Mouse (Mus musculus) large intestine, adult 2 months (tissue): ENCODE results near the gene Cd55b. TPM values are rescaled to one million over a fixed set of nuclear protein-coding genes. Genes with fewer than 3 reads are reported as not detected.
A peak's percentile ranks its signal among the peaks of the same experiment; 100 is the strongest.
"Not testable (repeated sequence)": the region's sequence is repeated elsewhere in the genome, so short reads cannot be mapped to it uniquely, and the experiment has no call there.

ENCODE experiments used
- DNase-seq: peaks from one replicate; pipeline ENCODE4 v3.0.0-alpha.2; 2012; ENCODE audit warnings: low read depth, low spot score
- WGBS: fragments of 180-500 bp; shearing (Covaris S2); methylation state at CpG from one replicate; pipeline ENCODE4 v1.1.7; 2018; 5-methylcytosine and 5-hydroxymethylcytosine counted together
- polyA plus RNA-seq: library from polyadenylated mRNA; depleted of rRNA; stranded (reverse); fragments of >200 nt; gene quantifications from 2 replicates; pipeline ENCODE4 v1.2.3, GENCODE M21; 2012; rRNA removed

The Cd55b gene
- 0.14 TPM in 1 of 2 replicates, not detected in the other for polyA plus RNA-seq

DNA sequence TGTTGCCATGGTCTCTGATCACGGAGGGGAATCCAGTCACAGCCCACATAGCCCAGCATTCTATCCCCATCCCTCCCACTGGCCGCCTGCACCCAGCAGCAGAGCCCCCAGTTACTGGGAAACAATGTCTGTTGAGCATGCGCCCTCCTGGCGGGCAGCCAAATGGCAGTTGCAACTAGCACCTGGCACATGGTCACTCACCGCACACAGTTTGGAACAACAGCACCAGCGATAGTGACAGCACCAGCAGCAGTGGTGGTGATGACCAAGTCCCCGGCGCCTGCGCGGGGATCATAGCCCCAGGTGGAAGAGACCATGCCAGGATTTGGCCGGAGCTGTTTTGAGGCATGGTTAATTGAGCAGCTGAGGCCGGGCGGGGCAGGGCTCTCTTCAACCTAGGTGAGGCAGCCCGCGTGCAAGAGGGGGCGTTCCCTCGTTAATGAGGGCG is at the start of gene Cd55b:
Gene Cd55b (minus strand): TSS at position 346 of the 448 bp plus-strand sequence.
- WGBS = 31% methylated on average over 18 of the region's 18 CpGs
- peak; percentile 21 for DNase-seq

DNA sequence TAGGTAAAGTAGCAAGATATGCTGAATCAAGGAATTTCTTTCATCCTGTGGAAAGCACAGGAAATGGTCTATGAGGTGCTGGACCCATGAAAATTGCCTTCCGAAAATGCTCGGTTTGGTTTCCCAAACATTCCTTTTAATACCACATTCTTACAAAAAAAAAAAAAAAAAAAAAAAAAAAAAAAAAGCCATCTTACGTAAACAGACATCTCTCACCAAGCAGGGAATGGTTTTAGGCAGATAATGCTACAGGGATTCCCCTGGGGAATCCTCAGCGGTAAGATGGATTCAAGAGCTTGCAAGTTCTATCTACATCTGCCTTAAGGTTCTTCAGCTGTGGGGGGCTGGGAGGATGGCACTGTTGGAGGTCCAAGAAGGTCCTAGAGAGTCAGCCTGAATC is 47.3 kb upstream of the Cd55b start:
- 86% methylated on average over 4 of the region's 4 CpGs for WGBS

DNA sequence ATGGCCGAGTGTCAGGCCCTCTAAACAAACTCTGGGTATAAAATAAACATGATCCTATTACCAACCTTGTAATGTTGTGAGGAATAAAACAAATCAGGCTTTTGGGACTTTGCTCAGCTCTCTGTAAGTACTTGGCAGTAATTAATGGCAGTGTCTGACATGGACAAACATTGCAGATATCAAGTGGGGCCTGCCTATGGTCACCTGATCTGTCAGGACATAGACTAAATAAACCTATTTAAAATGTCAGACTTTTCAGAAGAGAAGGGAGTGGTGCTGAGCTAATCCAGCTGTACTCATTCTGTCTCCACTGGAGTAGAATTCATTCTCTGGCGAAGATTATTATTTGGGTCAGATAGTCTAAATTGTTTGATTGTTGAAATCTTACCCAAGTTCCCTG is 44.6 kb upstream of the Cd55b start:
- DNase-seq = no peak
- 54% methylated on average over 2 of the region's 2 CpGs for WGBS

More for the DNA sequence above, 47.3 kb upstream of the Cd55b start:
- DNase-seq = no peak

DNA sequence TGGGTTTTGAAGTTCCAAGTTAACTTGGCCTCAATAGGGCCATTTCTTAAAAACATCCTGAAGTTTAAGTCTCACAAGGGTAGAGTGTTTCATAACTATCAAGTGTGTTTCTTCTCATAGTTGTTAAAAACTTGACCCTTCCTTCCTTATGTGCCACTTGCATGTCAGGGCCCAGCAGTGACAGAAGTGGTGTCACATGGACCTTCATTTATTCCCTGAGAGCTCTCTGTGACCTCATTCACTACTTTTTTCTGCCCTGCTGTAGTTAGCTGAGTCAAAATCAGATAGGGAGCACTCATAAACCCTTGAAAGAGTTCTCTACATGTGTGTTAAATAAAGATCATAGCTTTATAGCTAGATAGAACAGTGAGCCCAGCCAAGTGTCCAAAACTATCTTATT is 41.4 kb upstream of the Cd55b start:
- no peak for DNase-seq

DNA sequence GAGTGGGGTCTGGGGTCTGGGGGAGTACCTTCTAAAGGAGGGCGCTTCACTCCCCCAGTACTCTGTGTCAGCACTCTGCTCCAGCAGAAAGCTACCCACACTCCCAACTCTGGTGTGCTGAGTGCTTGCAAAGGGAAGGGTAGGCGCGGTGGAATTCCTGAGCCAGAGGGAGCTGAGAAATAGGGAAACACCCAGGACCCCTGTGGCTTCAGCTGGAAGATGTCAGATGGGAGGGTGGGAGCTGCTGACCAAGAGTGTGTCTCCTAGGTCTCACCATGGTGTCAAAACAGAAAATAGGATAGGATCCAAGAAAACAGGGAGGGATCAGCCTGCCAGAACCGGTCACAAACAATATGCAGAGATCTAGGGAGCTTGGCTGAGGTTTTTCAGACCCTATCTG is 40.1 kb upstream of the Cd55b start:
- DNase-seq = no peak
- WGBS = 7% methylated on average over 4 of the region's 4 CpGs

DNA sequence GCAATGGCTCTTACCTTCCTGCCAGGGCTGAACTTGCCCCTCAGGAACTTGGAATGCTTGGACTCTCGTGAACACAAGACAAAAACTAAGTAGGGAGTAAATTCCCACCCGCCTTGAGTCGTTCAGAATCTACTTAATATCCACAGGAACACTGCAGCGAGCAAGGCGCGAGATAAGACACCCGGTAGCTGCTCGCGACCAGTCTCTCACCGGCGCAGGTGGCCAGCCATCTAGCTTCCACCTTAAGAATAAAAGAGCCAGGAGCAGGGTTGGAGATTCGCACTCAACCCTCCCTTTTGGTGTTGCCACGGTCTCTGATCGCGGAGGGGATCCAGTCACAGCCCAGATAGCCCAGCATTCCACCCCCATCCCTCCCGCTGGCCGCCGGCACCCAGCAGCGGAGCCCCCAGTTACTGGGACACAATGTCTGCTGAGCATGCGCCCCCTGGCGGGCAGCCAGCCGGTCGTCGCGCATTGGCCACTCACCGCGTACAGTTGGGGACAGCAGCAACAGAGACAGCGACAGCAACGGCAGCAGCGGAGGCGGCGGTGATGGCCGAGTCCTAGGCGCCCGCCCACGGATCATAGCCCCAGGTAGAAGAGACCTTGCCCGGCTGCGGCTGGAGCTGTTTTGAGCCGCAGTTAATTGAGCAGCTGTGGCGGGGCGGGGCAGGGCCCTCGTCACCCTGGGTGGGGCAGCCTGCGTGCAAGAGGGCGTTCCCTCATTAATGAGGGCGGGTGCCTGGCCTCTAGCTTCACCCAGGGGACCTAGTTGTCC is 39.5 kb upstream of the Cd55b start, which contains the start of gene Cd55:
Gene Cd55 (minus strand): TSS at position 661 of the 778 bp plus-strand sequence.
- WGBS = under 1% methylated on average over 45 of the region's 45 CpGs
- DNase-seq = peak; percentile 48

DNA sequence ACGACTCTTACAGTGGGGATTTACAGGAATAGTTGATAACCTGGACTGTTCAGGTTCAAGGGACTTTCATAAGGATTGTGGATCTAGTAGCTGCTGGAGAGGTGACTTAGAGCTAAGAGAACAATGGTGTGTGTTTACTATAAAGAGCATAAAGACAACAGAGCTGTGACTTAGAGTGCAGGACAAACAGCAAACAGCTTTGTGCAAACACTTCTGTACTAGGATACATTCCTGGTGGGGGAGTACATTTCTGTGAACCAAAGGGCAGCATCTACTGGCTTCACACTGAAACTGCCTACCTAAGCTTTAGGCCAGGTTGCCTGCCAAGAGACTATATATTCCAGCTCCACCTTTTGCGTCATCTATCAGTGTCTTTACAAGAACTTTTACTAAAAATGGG is 32.3 kb upstream of the Cd55b start:
- 90% methylated on average over 2 of the region's 2 CpGs for WGBS
- DNase-seq = no peak

DNA sequence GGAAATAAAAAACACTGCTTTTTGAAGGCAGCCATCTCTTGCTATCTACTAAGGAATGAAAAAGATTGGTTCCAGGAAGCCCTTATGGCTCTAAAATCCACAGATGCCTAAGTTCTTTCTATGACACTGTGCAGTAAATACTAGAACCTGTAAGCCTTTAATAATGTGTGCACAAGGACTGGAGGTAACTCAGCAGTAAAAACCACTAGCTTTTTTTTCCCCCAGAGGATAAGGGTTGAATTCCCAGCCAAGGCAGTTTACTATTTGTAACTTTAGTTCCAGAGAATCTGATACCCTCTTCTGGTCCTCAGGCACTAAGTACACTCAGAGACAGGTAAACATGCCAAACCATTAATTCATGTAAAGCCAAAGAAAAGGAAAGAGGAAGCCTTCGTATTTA is 20.1 kb upstream of the Cd55b start:
- not testable (repeated sequence) for DNase-seq
- WGBS = 36% methylated on average over 1 of the region's 1 CpGs

DNA sequence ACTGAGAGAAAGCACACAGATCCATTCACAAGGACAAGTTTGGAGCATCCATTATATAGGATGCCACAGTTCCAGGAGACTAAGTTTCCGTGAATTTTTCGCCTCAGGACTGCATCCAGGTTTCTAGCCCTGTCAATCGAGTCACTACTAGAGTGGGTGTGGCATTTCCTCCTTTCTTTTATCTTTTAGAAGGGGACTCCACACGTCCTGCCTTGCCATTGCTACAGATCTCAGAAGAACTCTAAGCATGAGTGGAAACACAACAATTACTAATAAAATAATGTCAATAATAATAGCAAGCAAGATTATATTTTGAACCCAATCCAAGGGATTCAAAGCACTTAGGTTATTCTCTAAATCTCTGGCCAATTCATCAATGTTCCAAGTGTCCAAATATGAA is 8.1 kb upstream of the Cd55b start:
- 76% methylated on average over 4 of the region's 4 CpGs for WGBS
- DNase-seq = no peak

DNA sequence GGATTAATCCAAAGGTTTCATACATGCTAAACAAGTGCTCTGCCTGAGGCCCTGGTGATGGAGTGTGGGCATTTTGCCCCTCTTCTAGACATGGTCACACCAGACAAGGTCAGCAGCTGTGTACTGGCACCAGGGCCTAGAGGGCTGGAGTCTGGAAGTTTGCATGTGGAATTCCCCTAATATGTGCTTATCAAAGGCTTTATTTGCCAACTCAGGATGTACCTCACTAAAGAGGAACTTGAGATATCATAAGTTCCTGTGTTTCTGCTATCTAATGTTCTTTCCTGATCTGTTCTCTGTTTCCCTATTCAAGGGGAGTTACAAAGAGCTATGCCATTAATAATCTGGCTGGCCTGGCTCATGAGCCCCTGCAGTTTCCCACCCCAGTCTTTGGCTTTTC is 5.9 kb upstream of the Cd55b start:
- not testable (repeated sequence) for DNase-seq

DNA sequence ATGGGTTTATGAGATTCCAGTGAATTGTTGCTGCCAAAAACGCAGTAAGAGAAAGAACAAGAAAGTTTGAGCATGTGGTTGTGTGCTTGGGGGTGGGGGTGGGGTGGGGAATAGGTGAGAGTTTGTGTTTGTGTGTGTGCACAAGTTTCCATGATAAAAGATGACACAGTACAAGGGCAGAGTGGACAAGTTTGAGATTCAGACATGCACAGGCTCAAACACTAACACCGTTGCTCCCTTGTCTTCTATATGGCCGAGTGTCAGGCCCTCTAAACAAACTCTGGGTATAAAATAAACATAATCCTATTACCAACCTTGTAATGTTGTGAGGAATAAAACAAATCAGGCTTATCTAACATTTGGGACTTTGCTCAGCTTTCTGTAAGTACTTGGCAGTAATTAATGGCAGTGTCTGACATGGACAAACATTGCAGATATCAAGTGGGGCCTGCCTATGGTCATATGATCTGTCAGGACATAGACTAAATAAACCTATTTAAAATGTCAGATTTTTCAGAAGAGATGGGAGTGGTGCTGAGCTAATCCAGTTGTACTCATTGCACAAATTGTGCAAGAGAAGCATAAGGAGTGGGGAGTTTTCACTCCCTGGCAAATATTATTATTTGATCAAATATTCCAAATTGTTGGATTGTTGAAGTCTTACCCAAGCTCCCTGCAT is 4.5 kb upstream of the Cd55b start:
- WGBS = 11% methylated on average over 3 of the region's 3 CpGs
- DNase-seq = not testable (repeated sequence)

DNA sequence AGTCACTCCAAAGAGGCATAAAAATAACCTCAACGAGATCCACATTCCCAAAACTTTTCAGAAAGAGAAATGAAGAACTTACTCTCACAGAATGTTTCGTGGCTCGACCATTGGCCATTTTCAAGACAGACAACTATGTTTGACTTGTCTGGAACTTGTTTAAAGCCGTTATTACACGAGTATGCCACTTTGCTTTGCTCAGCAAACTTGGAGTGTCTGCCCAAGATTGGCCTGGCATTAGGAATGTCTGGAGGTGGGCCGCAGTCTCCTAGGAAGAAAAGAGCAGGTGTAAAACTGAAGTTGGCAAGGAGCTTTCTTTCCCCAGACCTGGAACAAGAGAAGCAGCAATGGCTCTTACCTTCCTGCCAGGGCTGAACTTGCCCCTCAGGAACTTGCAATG is 776 bp downstream of the Cd55b start:
- DNase-seq = not testable (repeated sequence)
- no CpG with 5 or more reads among the region's 6 CpGs for WGBS

DNA sequence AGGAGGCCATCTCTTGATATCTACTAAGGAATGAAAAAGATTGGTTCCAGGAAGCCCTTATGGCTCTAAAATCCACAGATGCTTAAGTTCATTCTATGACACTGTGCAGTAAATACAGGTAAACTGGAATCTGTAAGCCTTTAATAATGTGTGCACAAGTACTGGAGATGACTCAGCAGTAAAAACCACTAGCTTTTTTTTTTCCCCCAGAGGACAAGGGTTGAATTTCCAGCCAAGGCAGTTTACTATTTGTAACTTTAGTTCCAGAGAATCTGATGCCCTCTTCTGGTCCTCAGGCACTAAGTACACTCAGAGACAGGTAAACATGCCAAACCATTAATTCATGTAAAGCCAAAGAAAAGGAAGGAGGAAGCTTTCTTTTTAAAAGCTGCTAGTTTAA is 25.7 kb downstream of the Cd55b start:
- DNase-seq = not testable (repeated sequence)

DNA sequence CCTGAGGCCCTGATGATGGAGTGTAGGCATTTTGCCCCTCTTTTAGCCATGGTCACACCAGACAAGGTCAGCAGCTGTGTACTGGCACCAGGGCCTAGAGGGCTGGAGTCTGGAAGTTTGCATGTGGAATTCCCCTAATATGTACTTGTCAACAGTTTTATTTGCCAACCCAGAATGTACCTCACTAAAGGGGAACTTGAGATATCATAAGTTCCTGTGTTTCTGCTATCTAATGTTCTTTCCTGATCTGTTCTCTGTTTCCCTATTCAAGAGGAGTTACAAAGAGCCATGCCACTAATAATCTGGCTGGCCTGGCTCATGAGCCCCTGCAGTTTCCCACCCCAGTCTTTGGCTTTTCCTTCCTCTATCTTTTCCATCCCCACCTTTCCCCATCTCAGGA is 35.5 kb downstream of the Cd55b start:
- not testable (repeated sequence) for DNase-seq

DNA sequence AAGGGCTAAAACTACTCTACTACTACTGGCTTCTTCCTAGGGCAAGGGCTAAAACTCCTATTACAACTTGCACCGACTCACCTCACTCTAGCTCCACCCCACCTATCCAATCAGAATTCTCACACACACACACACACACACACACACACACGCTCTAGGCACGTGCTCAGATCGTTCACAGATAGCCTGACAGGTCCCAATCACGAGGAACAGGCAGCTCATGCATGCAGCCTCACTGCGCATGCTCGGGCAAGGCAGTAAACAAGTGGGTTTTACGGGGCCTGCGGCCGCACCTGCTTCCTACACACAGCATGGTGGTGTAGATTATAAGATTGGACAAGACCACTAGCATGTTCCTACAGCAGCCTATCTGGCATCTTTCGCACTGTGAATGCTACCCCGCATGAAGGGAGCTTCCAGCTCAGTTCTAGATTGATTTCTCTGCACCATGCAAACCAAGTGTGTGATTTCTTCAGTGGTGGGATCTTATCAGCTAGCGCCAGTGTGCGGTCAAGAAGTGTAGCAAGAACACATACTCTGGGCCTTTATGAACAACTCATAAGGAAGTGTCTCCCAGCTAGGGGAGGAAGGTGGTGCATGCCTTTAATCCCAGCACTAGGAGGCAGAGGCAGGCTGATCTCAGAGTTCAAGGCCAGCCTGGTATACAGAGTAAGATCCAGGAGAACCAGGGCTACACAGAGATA is 44.9 kb downstream of the Cd55b start:
- no peak for DNase-seq
- WGBS = 78% methylated on average over 14 of the region's 14 CpGs

DNA sequence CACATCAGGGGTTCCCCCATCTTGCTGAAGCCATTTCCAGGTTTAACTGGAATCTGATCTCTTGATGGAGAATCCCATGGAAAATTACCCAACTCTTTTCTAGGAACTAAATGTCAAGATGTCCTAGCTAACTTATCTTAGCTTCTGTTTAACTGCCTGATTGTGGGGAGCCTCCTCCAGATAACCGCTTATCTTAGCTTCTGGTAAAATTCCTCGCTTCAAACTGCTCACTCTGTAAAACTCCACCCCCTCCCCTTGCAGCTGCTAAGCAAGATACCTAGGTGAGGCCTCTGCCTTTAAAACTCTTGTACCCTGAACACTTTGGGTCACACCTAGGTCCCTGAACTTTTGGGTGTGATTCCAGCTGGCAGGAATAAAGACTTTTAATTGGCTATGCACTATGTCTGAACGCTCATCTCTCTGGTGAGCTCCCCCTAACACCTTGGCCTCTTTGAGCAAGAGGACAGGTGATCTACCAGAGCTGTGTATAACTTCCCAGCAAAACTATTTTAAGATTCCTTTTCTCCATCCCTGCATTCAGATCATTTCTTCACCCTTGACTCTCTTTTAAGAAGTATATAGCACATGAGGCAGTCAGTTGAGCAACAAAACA is 48.5 kb downstream of the Cd55b start:
- WGBS = 27% methylated on average over 3 of the region's 3 CpGs

DNA sequence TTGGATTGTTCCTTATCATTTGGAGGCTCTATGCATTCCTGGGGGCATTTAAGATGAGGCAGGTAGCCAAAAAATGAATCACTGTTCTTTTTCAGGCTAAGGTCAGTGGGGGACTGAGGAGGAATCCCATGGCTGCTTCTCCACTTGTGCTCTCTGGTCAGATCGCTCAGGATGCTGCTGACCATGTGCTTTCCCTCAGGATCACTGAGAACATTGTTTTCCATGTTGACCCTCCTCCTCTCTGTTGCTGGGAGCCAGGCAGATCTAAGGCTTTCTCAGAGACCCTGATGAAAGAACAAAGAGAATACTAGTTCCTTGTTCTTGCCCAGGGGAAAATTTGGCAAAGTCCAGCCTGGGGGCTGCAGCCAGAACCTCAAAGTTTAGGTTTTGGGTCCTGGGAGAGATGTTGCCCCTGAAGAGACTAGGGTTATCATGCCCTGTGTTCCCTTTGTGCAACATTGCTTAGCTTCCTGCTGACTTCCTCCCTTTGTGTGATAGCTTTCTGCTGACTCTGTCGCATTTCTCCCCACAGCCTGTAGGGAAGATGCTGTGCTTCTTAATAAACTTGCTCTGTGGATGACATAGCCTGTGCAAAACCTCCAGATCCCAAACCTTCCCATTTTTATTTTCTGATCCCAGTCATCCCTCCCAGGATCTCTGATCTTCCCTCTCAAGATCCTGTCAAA is 49.3 kb downstream of the Cd55b start:
- 21% methylated on average over 2 of the region's 2 CpGs for WGBS
- no peak for DNase-seq

More for the DNA sequence above, 48.5 kb downstream of the Cd55b start:
- no peak for DNase-seq

DNA sequence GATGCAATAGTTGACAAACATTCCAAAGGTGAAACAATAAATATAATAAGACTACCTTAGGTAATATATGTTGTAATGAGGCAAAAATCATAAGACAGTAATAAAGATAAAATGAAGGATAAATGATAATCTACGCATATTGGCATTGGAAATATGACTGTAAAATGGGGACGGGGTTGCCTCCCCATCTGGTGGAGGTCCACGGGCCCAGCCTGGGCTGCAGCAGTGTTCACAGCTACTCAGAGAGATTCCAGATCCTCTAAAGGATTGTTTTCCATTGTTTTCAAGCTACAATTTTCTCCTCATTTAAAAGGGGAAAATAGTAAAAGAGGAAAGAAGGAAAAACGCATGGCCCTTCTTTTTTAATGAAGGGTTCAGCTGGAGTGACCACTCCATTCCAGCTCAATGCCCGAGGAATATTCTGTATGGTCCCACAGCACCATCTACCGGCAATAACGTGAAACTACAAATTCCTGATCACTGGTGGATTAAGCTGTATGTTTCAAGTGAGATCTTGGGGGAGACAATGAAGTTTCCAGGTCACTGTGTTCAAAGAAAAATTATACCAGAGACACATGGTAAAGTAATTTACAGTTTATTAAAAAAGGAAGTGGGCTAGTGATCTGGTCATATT is 50.8 kb downstream of the Cd55b start:
- DNase-seq = peak; percentile 31
- 34% methylated on average over 7 of the region's 7 CpGs for WGBS

DNA sequence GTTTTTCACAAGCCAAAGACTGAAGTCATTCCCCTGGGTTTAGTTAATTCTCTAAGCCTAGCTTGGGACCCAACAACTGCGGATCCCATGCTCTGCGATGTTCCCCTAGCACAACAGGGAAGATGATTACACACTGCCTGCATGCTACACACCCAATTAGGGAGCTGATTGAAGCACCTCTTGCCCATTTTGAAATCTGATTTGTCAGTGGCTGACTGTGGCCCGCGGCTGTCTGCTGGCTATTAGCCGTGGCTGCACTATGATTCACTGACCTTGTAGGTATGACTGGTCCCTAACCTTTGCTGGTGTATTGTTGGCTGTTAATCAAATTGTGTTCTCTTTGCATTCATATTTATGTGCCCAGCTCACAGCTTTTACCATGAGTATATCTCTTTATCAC is 51.5 kb downstream of the Cd55b start:
- DNase-seq = no peak
- WGBS = 86% methylated on average over 5 of the region's 5 CpGs
